ENCODE assay signal across 20 mouse cellular contexts in the genomic region with DNA sequence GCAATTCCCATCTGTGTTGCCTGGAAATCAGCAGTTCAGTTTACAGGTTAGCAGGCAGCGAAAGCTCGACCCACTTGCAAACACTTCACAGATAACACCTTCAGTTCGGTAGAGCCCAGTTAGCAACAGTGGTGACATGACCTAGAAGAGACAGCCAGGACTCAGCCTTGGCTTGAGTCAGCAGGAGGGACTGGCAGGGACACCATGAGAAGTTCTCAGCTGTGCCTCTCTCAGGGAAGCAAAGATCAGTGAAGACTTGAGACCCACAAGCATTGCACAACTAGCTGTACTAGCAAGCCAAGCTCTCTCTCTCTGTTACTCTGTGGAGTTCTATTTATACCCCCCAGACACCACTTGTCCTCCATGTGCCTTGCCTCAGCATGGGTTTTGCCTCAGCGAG.
"Had no signal": no experiment of that assay in that cellular context is flagged by ENCODE, and none has a peak within 500 bp of the region (broad histone marks: within the 10 kb centered on the region; RNA-seq: fewer than 3 reads in every experiment).

No protein-coding gene starts in this region.

- DNase-seq: kidney, postnatal 14 days; kidney, postnatal 4 days; left cerebral cortex, postnatal 4 days; liver, postnatal 0 days; lung, embryonic 14.5 days; right cerebral cortex, adult 18-20 months; right cerebral cortex, postnatal 14 days; right cerebral cortex, postnatal 4 days; spleen, adult 18-20 months; thymus, adult 18-20 months; thymus, postnatal 36 days had no signal

- H3K4me3 ChIP-seq: limb, embryonic 12.5 days; limb, embryonic 15.5 days; midbrain, embryonic 12.5 days; midbrain, embryonic 15.5 days; neural tube, embryonic 12.5 days; neural tube, embryonic 15.5 days; stomach, embryonic 15.5 days had no signal

- H3K27ac ChIP-seq: limb, embryonic 12.5 days; limb, embryonic 15.5 days; liver, embryonic 14.5 days; macrophage; midbrain, embryonic 12.5 days; midbrain, embryonic 15.5 days; neural tube, embryonic 12.5 days; neural tube, embryonic 15.5 days; stomach, embryonic 15.5 days had no signal
